Mouse (Mus musculus) small intestine, adult 2 months (tissue): ENCODE measurements at regions not wholly inside any gene's neighbourhood (a gene's known extent, or its start where the extent isn't known, plus 50 kb on each side); places are given as distances from the start of the nearest gene placed in this dataset.

Source experiments
- CTCF ChIP-seq: fragments of 200-500 bp; IDR thresholded peaks from 2 replicates; pipeline ENCODE4 v1.5.1; 2012; ENCODE audit warnings: low read depth, mild to moderate bottlenecking, control low read depth, inconsistent platforms, low read length, moderate library complexity, mixed read lengths; ENCODE audit not compliant: insufficient replicate concordance, insufficient read length; ENCODE audit errors: extremely low read depth
- POLR2A ChIP-seq: fragments of 200-500 bp; IDR thresholded peaks from 2 replicates; pipeline ENCODE4 v1.6.1; 2012; ENCODE audit warnings: low read depth, mild to moderate bottlenecking, control low read depth, inconsistent platforms, low read length, moderate library complexity

GRCm38 (mm10) chr6:6298867-6299852 is 82.2 kb upstream of the Slc25a13 start:
- no peak for TF ChIP-seq POLR2A
- no peak for TF ChIP-seq CTCF
